Mouse (Mus musculus) embryo, embryonic 9.5 days (tissue): ENCODE results near the gene Fcnb.

Experiments
- DNase-seq: peaks from one replicate; pipeline ENCODE4 v3.0.0-alpha.2; 2017; ENCODE audit errors: extremely low spot score

Gene Fcnb

DNA sequence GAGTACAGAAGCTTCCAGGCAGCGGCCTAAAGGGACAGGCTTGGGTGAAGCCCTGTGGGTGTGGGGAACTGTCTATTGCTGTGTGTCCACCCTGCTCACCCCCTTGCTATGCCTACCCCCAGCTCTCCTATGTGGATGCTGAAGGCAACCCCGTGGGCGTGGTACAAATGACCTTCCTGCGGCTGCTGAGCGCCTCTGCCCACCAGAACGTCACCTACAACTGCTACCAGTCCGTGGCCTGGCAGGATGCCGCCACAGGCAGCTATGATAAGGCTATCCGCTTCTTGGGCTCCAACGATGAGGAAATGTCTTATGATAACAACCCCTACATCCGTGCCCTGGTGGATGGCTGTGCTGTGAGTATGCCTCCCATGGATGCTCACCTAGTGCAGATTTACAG lies 52.2 kb downstream of the Fcnb start:
- DNase-seq = no peak

GRCm38 (mm10) chr2:28031860-28032259 lies 52.8 kb downstream of the Fcnb start:
- DNase-seq = no peak
